Mouse (Mus musculus): ENCODE measurements around the gene Gm14698.
"Not testable (repeated sequence)": the region's sequence is repeated elsewhere in the genome, so short reads cannot be mapped to it uniquely, and the experiment has no call there.

- TF ChIP-seq TAL1, GATA1 (IDR thresholded peaks at IDR 0.05; ENCODE audit: low read length): not testable (repeated sequence)
Measured at GRCm38 (mm10) chrX:68820449-68820848, 444 bp upstream of the Gm14698 start.

Data from erythroblast, embryonic 14.5 days (primary cell).